Comparison of ENCODE assay signal across 7 mouse cellular contexts in genomic region chr9:102721406-102721978, GRCm38 (mm10). TPM values are rescaled to one million over a fixed set of nuclear protein-coding genes. Genes with fewer than 3 reads are reported as not detected.
DNase-seq lines count a peak whose midpoint lies in the region; ATAC-seq and TF ChIP-seq lines count a peak whose summit lies in the region.

No protein-coding gene starts in this region.

- 0 out of 2 replicates have a peak overlapping the region, but pooled peaks have one; percentile 13 for H3K27ac ChIP-seq in spleen, adult 2 months (ENCODE audit: insufficient read depth, low read length)
- H3K27ac ChIP-seq in heart, embryonic 16.5 days (ENCODE audit: low read length), result peak overlapping the region; percentile 96
- H3K27ac ChIP-seq in liver, embryonic 11.5 days (ENCODE audit: low read depth, low read length), result peak overlapping the region; percentile 54

- TF ChIP-seq POLR2A in spleen, adult 2 months (IDR thresholded peaks at IDR 0.05; ENCODE audit: low read depth, low read length), result no peak

- H3K4me3 ChIP-seq in spleen, adult 2 months (ENCODE audit: extremely low read depth, insufficient read depth, insufficient read length), result no peak overlapping the region
- H3K4me3 ChIP-seq in heart, embryonic 16.5 days (ENCODE audit: low read length), result peak overlapping the region; percentile 94
- H3K4me3 ChIP-seq in liver, embryonic 11.5 days (ENCODE audit: low read depth, low read length), result no peak overlapping the region; the same call in 1 of the 2 replicates

- 60% methylated on average over 3 of the region's 3 CpGs for WGBS in spleen, adult 2 months
- WGBS in heart, embryonic 16.5 days, result 23% methylated on average over 3 of the region's 3 CpGs
- WGBS in liver, embryonic 11.5 days, result 53% methylated on average over 3 of the region's 3 CpGs

- peaks cover 4% of the 10 kb centered on the region; the same call in 1 of the 2 replicates for H3K27me3 ChIP-seq in spleen, adult 2 months (ENCODE audit: control insufficient read depth, insufficient read depth, low read length)
- H3K27me3 ChIP-seq in heart, embryonic 16.5 days (ENCODE audit: control insufficient read depth, insufficient read depth, low read length), result no peaks in the 10 kb centered on the region
- peaks cover 39% of the 10 kb centered on the region for H3K27me3 ChIP-seq in liver, embryonic 11.5 days (replicated peaks; ENCODE audit: control insufficient read depth, insufficient read depth, low read length)

- H3K36me3 ChIP-seq in spleen, adult 2 months (ENCODE audit: control insufficient read depth, insufficient read depth, low read length), result no peaks in the 10 kb centered on the region
- peaks cover 43% of the 10 kb centered on the region for H3K36me3 ChIP-seq in heart, embryonic 16.5 days (ENCODE audit: control insufficient read depth, insufficient read depth)
- peaks cover 28% of the 10 kb centered on the region for H3K36me3 ChIP-seq in liver, embryonic 11.5 days (ENCODE audit: control insufficient read depth, insufficient read depth, low read length)

- no peaks in the 10 kb centered on the region for H3K4me1 ChIP-seq in spleen, adult 2 months (ENCODE audit: control insufficient read depth, insufficient read depth, insufficient read length)
- peaks cover 69% of the 10 kb centered on the region for H3K4me1 ChIP-seq in heart, embryonic 16.5 days (ENCODE audit: control insufficient read depth, insufficient read depth, low read length)
- H3K4me1 ChIP-seq in liver, embryonic 11.5 days (replicated peaks; ENCODE audit: control insufficient read depth, insufficient read depth, low read length), result peaks cover 43% of the 10 kb centered on the region

- no peak for DNase-seq in spleen, adult 2 months (ENCODE audit: low read depth in 1 of 2, low spot score in 2 of 2)
- no peak for DNase-seq in spleen, postnatal 4 days (ENCODE audit: low spot score in 2 of 2)
- no peak for DNase-seq in liver, embryonic 11.5 days (ENCODE audit: low spot score)
- no peak for DNase-seq in ovary, postnatal 36 days (ENCODE audit: low spot score)
- no peak for DNase-seq in B cell, adult 2 months
- DNase-seq in right cerebral cortex, postnatal 14 days, result no peak

- no peak for TF ChIP-seq CTCF in spleen, adult 2 months (IDR thresholded peaks at IDR 0.05; ENCODE audit: extremely low read depth, insufficient read depth, insufficient read length, insufficient replicate concordance)

- no peaks in the 10 kb centered on the region for H3K9me3 ChIP-seq in heart, embryonic 16.5 days (replicated peaks; ENCODE audit: control insufficient read depth, low read length)
- H3K9me3 ChIP-seq in liver, embryonic 11.5 days (ENCODE audit: control insufficient read depth, low read length), result no peaks in the 10 kb centered on the region

- no peak for ATAC-seq in heart, embryonic 16.5 days (replicated peaks; ENCODE audit: extremely low read depth, insufficient read depth, low FRiP score)
- ATAC-seq in liver, embryonic 11.5 days (replicated peaks; ENCODE audit: low FRiP score), result no peak

- H3K9ac ChIP-seq in heart, embryonic 16.5 days (ENCODE audit: low read length), result peak overlapping the region; percentile 100
- H3K9ac ChIP-seq in liver, embryonic 11.5 days (ENCODE audit: low read depth, low read length), result 0 out of 2 replicates have a peak overlapping the region, but pooled peaks have one; percentile 17

- H3K4me2 ChIP-seq in heart, embryonic 16.5 days (ENCODE audit: low read depth, low read length), result peak overlapping the region; percentile 96
- H3K4me2 ChIP-seq in liver, embryonic 11.5 days, result peak overlapping the region; percentile 87

RNA-seq across cellular contexts. Expression of gene Amotl2, which starts 5.0 kb away (rescaled TPM):
- polyA plus RNA-seq in spleen, adult 2 months (2012; rRNA removed), result 10.7 and 10.9 TPM in 2 replicates
- 38.6 and 43.4 TPM in 2 replicates for polyA plus RNA-seq in heart, embryonic 16.5 days (2015; fragmentation: Nextera tagmentation; extraction: Ambion mirVana)
- polyA plus RNA-seq in liver, embryonic 11.5 days (2014; fragmentation: Nextera tagmentation; extraction: Ambion mirVana), result 17.4 and 18.8 TPM in 2 replicates

Comparison
In these comparisons a context has a peak if more than half of its experiments do, and no peak if none do; other contexts are left out.
1. H3K27ac ChIP-seq: peak in every context shown above with its lines; median percentile 96 in heart, embryonic 16.5 days; 54 in liver, embryonic 11.5 days; 13 in spleen, adult 2 months.